Mouse (Mus musculus) liver, embryonic 11.5 days (tissue): ENCODE measurements at regions not wholly inside any gene's neighbourhood (a gene's known extent, or its start where the extent isn't known, plus 50 kb on each side); places are given as distances from the start of the nearest gene placed in this dataset.

Experiments
- ATAC-seq: fragments of 200-750 bp; cut with Nextera tagmentation; replicated peaks from 2 replicates; pipeline ENCODE4 v1.8.0; 2017; ENCODE audit warnings: moderate number of reproducible peaks, mild to moderate bottlenecking, moderate TSS enrichment, moderate library complexity; ENCODE audit not compliant: low FRiP score
- DNase-seq: peaks from one replicate; pipeline ENCODE4 v3.0.0-alpha.2; 2017; ENCODE audit warnings: low spot score
- H3K27ac ChIP-seq: fragments of 300-500 bp; sonication (generic); 2 replicates; pipeline ENCODE4 v1.5.1; 2014; ENCODE audit warnings: mild to moderate bottlenecking, low read depth, low read length, control low read depth
- H3K27me3 ChIP-seq: fragments of 300-500 bp; sonication (generic); replicated peaks from 2 replicates; pipeline ENCODE4 v1.6.1; 2014; ENCODE audit warnings: low read length, mixed read lengths; ENCODE audit not compliant: control insufficient read depth, insufficient read depth
- H3K36me3 ChIP-seq: fragments of 300-500 bp; sonication (generic); 2 replicates; pipeline ENCODE4 v1.6.1; 2014; ENCODE audit warnings: mild to moderate bottlenecking, low read length, moderate library complexity, mixed read lengths; ENCODE audit not compliant: control insufficient read depth, insufficient read depth
- H3K4me1 ChIP-seq: fragments of 300-500 bp; sonication (generic); replicated peaks from 2 replicates; pipeline ENCODE4 v1.6.1; 2014; ENCODE audit warnings: low read length, mixed read lengths; ENCODE audit not compliant: control insufficient read depth, insufficient read depth
- H3K4me2 ChIP-seq: fragments of 300-500 bp; sonication (generic); 2 replicates; pipeline ENCODE4 v1.6.1; 2014; ENCODE audit warnings: mild to moderate bottlenecking, control low read depth, moderate library complexity
- H3K4me3 ChIP-seq: fragments of 300-500 bp; sonication (generic); 2 replicates; pipeline ENCODE4 v1.5.1; 2014; ENCODE audit warnings: low read depth, low read length, control low read depth
- H3K9ac ChIP-seq: fragments of 300-500 bp; sonication (generic); 2 replicates; pipeline ENCODE4 v1.6.1; 2014; ENCODE audit warnings: low read depth, low read length, control low read depth
- H3K9me3 ChIP-seq: fragments of 300-500 bp; sonication (generic); 2 replicates; pipeline ENCODE4 v1.6.1; 2016; ENCODE audit warnings: low read length, inconsistent platforms, mixed read lengths; ENCODE audit not compliant: control insufficient read depth
- WGBS: fragments of 180-500 bp; shearing (Covaris S2); extraction: QIAGEN DNeasy Blood & Tissue Kit; methylation state at CpG from one replicate; pipeline ENCODE4 v1.1.7; 2014; 5-methylcytosine and 5-hydroxymethylcytosine counted together

DNA sequence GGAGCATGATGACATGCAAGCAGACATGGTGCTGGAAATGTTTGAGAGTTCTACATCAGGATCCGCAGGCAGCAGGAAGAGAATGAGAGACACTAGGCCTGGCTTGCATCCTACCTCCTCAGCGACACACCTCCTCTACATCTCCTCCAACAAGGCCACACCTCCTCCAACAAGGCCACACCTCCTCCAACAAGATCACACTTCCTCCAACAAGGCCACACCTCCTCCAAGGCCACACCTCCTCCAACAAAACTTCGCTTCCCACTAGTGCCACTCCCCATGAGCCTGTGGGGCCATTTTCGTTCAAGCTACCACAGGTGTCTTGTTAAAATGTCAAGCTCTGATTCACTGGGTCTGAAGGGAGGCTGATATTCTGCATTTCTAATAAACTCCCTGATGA is 226.5 kb downstream of the Xxylt1 start:
- no peak overlapping the region for H3K9ac ChIP-seq
- DNase-seq (no peak), ATAC-seq (no peak)
- H3K27me3 ChIP-seq, result no peaks in the 10 kb centered on the region
- WGBS, result 69% methylated on average over 4 of the region's 4 CpGs
- H3K4me1 ChIP-seq, result no peaks in the 10 kb centered on the region
- H3K9me3 ChIP-seq, result no peaks in the 10 kb centered on the region
- H3K4me3 ChIP-seq, result no peak overlapping the region
- H3K4me2 ChIP-seq, result no peak overlapping the region
- no peaks in the 10 kb centered on the region for H3K36me3 ChIP-seq
- no peak overlapping the region for H3K27ac ChIP-seq

DNA sequence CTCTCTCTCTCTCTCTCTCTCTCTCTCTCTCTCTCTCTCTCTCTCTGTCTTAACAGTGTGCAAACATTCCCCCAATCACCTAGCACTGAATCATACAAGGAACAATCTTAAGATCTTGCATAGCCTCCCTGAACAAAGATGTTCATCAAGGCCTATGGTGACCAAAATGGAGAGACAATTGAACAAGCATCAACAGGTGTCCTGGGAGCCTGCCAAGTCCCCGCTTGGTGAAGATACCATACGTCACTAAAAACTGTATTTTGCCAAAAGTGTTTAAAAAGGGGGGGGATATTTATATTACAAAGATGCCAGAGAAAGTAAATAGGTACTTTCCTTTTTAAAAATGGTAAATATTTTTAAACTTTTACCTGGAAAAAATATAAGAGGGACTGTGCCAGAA is 223.6 kb downstream of the Xxylt1 start:
- H3K27ac ChIP-seq, result no peak overlapping the region
- DNase-seq (no peak), ATAC-seq (no peak)
- H3K4me3 ChIP-seq, result no peak overlapping the region
- H3K4me2 ChIP-seq, result no peak overlapping the region
- H3K9ac ChIP-seq, result no peak overlapping the region
- no peaks in the 10 kb centered on the region for H3K27me3 ChIP-seq
- H3K36me3 ChIP-seq, result no peaks in the 10 kb centered on the region
- 83% methylated on average over 2 of the region's 2 CpGs for WGBS
- no peaks in the 10 kb centered on the region for H3K4me1 ChIP-seq
- no peaks in the 10 kb centered on the region for H3K9me3 ChIP-seq

DNA sequence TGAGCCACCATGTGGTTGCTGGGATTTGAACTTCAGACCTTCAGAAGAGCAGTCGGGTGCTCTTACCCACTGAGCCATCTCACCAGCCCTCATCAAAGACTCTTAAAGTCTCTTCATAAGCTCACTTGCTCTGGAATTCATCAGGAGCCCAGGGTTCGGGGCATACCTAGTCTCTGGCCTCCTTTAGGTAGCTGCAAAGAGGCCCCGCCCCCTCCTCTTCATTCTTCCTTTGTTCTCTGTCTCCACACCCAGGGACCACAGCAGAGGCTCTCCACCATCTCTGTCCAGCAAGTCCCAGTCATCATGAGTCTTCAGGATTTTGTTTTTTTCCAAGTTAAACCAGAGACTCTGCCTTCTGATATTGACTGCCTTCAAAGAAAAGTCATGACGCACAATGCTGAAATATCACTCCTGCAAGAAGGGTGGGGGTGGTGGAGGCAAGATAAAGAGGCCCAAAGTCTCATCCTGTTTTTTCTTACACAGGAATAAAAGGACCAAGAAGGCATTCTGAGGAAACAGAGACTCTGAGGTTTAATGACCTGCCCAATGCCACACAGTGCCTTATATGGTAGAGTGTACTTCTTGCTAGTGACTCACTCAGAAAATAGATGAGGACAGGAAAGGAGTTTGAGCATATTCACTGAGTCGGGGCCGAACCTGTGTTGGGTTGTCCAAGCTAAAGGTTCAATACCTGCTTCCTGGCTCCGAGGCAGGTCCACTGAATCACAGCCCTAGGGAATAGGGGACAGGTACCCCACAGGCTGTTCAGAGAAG is 211.9 kb downstream of the Xxylt1 start:
- H3K4me1 ChIP-seq, result peaks cover 16% of the 10 kb centered on the region
- H3K9me3 ChIP-seq, result no peaks in the 10 kb centered on the region
- H3K4me2 ChIP-seq, result peak overlapping the region; percentile 23
- 78% methylated on average over 7 of the region's 7 CpGs for WGBS
- no peak for DNase-seq
- no peak; the same call in 1 of the 2 replicates for ATAC-seq
- H3K27ac ChIP-seq, result 0 out of 2 replicates have a peak overlapping the region, but pooled peaks have one; percentile 11
- no peak overlapping the region for H3K9ac ChIP-seq
- no peaks in the 10 kb centered on the region for H3K27me3 ChIP-seq
- H3K4me3 ChIP-seq, result no peak overlapping the region
- H3K36me3 ChIP-seq, result no peaks in the 10 kb centered on the region

DNA sequence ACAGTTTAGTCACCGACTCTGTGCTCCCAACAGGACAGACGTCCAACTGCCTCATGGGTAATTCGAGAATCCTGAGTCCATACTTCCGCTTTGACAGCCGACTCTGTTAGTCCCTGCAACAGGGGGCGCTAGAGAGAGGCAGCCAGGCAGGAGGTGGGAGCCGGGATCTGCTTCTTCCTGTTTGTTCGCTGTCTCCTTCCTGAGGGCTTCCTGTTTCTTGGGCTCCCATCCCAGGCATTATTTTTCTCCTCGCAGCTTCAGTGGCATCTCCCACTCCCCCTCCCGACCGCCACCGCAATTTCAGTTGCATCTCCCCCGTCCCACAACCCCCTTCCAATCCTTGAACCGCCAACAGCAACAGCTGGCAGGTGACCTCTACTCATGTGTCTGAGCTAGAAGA is 211.1 kb downstream of the Xxylt1 start:
- no peak for ATAC-seq
- 0 out of 2 replicates have a peak overlapping the region, but pooled peaks have one; percentile 11 for H3K27ac ChIP-seq

DNA sequence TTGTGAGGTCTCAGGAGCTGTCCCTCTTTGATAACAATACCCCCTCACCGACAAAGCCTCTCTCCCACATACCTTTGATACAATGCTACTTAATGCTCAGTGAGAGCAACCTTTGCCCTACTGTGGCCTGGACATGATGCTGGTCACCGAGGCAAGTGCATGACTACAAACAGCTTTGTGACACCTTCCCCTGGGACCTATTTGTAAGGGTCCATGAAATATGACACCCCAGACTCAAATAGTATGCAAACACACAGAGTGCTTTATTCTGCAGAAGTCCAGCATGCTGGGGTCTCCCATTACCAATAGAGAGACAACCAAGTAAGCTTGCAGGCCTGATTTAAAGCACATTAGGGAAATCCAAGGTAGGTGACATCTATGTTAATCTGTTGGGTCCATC is 210.6 kb downstream of the Xxylt1 start:
- DNase-seq (no peak), ATAC-seq (no peak)
- 36% methylated on average over 2 of the region's 2 CpGs for WGBS
- H3K9ac ChIP-seq, result no peak overlapping the region
- no peaks in the 10 kb centered on the region for H3K27me3 ChIP-seq
- H3K4me1 ChIP-seq, result peaks cover 16% of the 10 kb centered on the region
- no peak overlapping the region for H3K4me2 ChIP-seq
- no peaks in the 10 kb centered on the region for H3K36me3 ChIP-seq
- H3K9me3 ChIP-seq, result no peaks in the 10 kb centered on the region
- H3K27ac ChIP-seq, result no peak overlapping the region
- no peak overlapping the region for H3K4me3 ChIP-seq

More for the DNA sequence above, 211.1 kb downstream of the Xxylt1 start:
- no peak overlapping the region for H3K4me3 ChIP-seq
- peaks cover 16% of the 10 kb centered on the region for H3K4me1 ChIP-seq
- 53% methylated on average over 14 of the region's 14 CpGs for WGBS
- no peak overlapping the region for H3K9ac ChIP-seq
- no peaks in the 10 kb centered on the region for H3K9me3 ChIP-seq
- no peaks in the 10 kb centered on the region for H3K36me3 ChIP-seq
- peak overlapping the region; percentile 23 for H3K4me2 ChIP-seq
- no peaks in the 10 kb centered on the region for H3K27me3 ChIP-seq
- no peak for DNase-seq

DNA sequence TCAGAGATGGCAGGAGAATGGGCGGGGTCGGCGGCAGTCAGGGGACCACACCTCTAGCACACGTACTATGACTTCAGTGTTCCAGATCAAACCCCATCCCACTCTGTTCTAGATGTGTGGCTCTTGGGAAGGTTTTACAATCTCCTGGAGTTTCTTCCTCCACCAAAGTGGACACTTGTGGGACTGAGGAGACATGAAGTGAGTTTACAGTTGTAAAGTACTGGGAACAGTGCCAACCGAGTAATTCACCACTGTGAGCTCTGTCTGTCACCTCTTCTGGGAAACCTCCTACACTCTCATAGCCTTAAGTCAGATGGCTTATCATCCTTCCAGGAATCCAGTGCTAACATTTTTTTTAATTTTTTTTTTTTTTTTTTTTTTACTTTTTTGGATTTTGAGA is 209.1 kb downstream of the Xxylt1 start:
- WGBS, result 76% methylated on average over 5 of the region's 5 CpGs
- no peak overlapping the region for H3K27ac ChIP-seq
- no peaks in the 10 kb centered on the region for H3K9me3 ChIP-seq
- H3K36me3 ChIP-seq, result no peaks in the 10 kb centered on the region
- no peak for DNase-seq
- no peak overlapping the region for H3K9ac ChIP-seq
- no peak for ATAC-seq
- no peaks in the 10 kb centered on the region for H3K27me3 ChIP-seq
- no peak overlapping the region for H3K4me2 ChIP-seq
- peaks cover 16% of the 10 kb centered on the region for H3K4me1 ChIP-seq
- no peak overlapping the region for H3K4me3 ChIP-seq

DNA sequence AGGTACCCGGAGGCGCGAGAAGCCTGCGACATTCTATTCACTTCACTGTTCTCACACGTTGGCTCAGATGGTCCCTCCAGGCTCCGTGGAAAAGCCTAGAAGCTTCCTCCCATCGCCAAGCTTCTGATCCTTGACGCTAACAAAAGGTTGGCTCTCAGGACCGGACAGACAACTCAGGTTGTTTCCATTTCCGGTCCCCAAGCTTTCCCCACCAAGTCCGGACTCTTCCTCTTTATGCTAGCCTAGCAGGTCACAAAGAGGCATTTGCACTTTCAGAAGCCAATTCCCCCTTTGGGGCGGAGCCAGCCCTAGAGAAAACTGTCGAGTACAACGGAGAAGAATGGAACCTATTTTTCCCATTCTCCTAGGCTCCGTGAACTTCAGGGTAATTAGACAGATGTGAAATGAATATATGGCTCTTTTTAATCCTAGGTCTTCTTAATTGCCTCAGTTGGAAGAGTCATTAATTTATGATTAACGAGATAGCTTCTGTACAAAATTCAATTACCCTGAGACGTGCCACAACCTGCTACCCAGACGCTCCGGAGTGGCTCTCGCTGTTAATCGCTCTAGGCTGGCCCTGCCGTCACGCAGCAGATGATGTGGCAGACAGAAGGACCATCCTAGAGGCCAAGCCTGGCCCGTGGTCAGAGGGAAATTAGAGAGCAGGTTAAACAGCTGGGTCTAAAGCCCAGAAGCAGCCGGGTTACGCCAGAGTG is 207.6 kb downstream of the Xxylt1 start:
- DNase-seq, result no peak

DNA sequence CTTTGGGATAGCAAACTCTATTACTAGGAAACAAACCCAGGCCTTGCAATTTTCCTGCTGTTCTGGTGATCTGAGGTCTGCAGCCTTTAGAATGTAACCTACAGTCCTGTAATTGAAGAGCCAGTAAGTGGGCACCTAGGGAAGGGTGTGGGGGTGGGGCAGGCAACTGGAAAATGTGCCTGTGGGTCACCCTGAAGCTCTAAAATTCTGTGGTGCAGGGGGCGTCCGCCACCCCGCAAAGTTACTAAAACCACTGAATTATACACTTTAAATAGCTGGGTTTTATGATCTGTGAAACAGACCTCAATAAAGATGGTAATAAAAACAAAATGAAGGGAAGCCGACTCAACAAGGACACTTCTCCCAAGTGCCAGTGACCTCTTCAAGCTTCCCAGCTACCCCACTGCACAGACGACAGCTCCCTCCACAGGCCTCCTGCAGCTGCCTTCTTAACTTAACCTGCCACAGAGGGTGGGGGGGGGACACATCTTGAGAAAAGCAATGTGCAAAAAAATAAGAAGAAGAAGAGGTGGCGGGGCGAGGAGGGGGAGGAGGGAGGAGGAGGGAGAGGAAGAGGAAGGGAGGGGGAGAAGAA is 205.9 kb downstream of the Xxylt1 start:
- Histone ChIP-seq H3K4me3 (no peak overlapping the region), H3K36me3 (no peaks in the 10 kb centered on the region), H3K9me3 (no peaks in the 10 kb centered on the region), H3K4me1 (peaks cover 16% of the 10 kb centered on the region), H3K9ac (no peak overlapping the region), H3K4me2 (no peak overlapping the region), H3K27me3 (no peaks in the 10 kb centered on the region), H3K27ac (no peak overlapping the region)
- WGBS, result 75% methylated on average over 7 of the region's 7 CpGs
- ATAC-seq (no peak), DNase-seq (no peak)

More for the DNA sequence above, 207.6 kb downstream of the Xxylt1 start:
- H3K4me1 ChIP-seq, result peaks cover 16% of the 10 kb centered on the region
- WGBS, result 39% methylated on average over 26 of the region's 26 CpGs
- H3K4me3 ChIP-seq, result no peak overlapping the region
- H3K9me3 ChIP-seq, result no peaks in the 10 kb centered on the region
- no peak overlapping the region for H3K9ac ChIP-seq
- no peaks in the 10 kb centered on the region for H3K36me3 ChIP-seq
- H3K27ac ChIP-seq, result peak overlapping the region; percentile 43; the same call in 1 of the 2 replicates
- peak overlapping the region; percentile 52 for H3K4me2 ChIP-seq
- no peak for ATAC-seq
- H3K27me3 ChIP-seq, result no peaks in the 10 kb centered on the region
